Mouse (Mus musculus) layer of hippocampus, postnatal 25 days (tissue): ENCODE measurements at regions not wholly inside any gene's neighbourhood (a gene's known extent, or its start where the extent isn't known, plus 50 kb on each side); places are given as distances from the start of the nearest gene placed in this dataset.

Experiments used
- DNase-seq, 2 experiments: peaks; one replicate each; pipeline ENCODE4 v3.0.0; 2022; ENCODE audit warnings: mixed read lengths in 2 of 2, low spot score in 1 of 2; ENCODE audit errors: extremely low spot score in 1 of 2

GRCm38 (mm10) chr7:124836531-124836930 lies 607.9 kb upstream of the Kdm8 start:
- no peak for DNase-seq

- DNase-seq = peak; percentile 9 to 10
Measured at GRCm38 (mm10) chr7:124855056-124855455, 589.4 kb upstream of the Kdm8 start.

GRCm38 (mm10) chr7:124857106-124857505 lies 587.4 kb upstream of the Kdm8 start:
- no peak for DNase-seq

GRCm38 (mm10) chr7:124861397-124861796 lies 583.1 kb upstream of the Kdm8 start:
- no peak for DNase-seq

- no peak for DNase-seq
Measured at GRCm38 (mm10) chr7:124868133-124868603, 576.3 kb upstream of the Kdm8 start.

GRCm38 (mm10) chr7:124868621-124869020 lies 575.9 kb upstream of the Kdm8 start:
- DNase-seq = no peak

GRCm38 (mm10) chr7:124880771-124881170 lies 563.7 kb upstream of the Kdm8 start:
- DNase-seq = no peak

GRCm38 (mm10) chr7:124907233-124907632 lies 537.2 kb upstream of the Kdm8 start:
- DNase-seq = no peak

GRCm38 (mm10) chr7:124907662-124908296 lies 536.7 kb upstream of the Kdm8 start:
- no peak for DNase-seq

GRCm38 (mm10) chr7:124914061-124914460 lies 530.4 kb upstream of the Kdm8 start:
- DNase-seq = no peak

- DNase-seq = no peak
Measured at GRCm38 (mm10) chr7:124914479-124914878, 530.0 kb upstream of the Kdm8 start.

GRCm38 (mm10) chr7:124914972-124915371 lies 529.5 kb upstream of the Kdm8 start:
- DNase-seq = no peak

- no peak for DNase-seq
Measured at GRCm38 (mm10) chr7:124915637-124916036, 528.8 kb upstream of the Kdm8 start.

- DNase-seq = no peak
Measured at GRCm38 (mm10) chr7:124917606-124918120, 526.8 kb upstream of the Kdm8 start.

GRCm38 (mm10) chr7:124922806-124923205 lies 521.7 kb upstream of the Kdm8 start:
- no peak for DNase-seq

GRCm38 (mm10) chr7:124933573-124933972 lies 510.9 kb upstream of the Kdm8 start:
- DNase-seq = no peak

GRCm38 (mm10) chr7:124939357-124939756 lies 505.1 kb upstream of the Kdm8 start:
- DNase-seq = no peak

GRCm38 (mm10) chr7:124941527-124941926 lies 502.9 kb upstream of the Kdm8 start:
- no peak for DNase-seq

- no peak for DNase-seq
Measured at GRCm38 (mm10) chr7:124946424-124946823, 498.1 kb upstream of the Kdm8 start.

GRCm38 (mm10) chr7:124957329-124957728 lies 487.1 kb upstream of the Kdm8 start:
- no peak for DNase-seq

- no peak for DNase-seq
Measured at GRCm38 (mm10) chr7:124974870-124975488, 469.5 kb upstream of the Kdm8 start.

GRCm38 (mm10) chr7:124989456-124989855 lies 455.0 kb upstream of the Kdm8 start:
- no peak for DNase-seq
